In the genomic region with DNA sequence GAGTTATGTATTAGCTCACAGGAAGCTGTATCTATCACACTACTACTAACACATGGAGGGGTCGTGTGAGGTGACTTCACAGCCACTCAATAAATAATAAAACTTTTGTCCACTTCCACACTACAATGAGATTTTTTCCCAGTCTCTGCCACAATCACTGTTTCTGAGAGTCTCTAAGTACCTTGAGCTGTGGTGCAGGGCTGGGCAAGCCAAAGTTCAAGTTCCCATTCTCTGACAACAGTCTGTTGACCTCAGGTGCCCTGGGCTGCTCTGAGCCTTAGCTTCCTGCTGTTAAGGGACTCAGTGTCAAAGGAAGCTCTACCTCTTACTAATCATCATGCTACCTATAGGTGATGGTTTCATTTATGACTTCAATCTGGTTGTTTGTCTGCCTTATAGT, we compare ENCODE assay signal across 16 mouse cellular contexts. TPM values are rescaled to one million over a fixed set of nuclear protein-coding genes. Genes with fewer than 3 reads are reported as not detected.
A peak's percentile ranks its signal among the peaks of the same experiment; 100 is the strongest.
DNase-seq lines count a peak whose midpoint lies in the region; ATAC-seq and TF ChIP-seq lines count a peak whose summit lies in the region.
"Had no signal": no experiment of that assay in that cellular context is flagged by ENCODE, and none has a peak within 500 bp of the region (broad histone marks: within the 10 kb centered on the region; RNA-seq: fewer than 3 reads in every experiment).

No protein-coding gene starts in this region.

- H3K36me3 ChIP-seq in hindbrain, embryonic 13.5 days, result no peaks in the 10 kb centered on the region
- no peaks in the 10 kb centered on the region for H3K36me3 ChIP-seq in hindbrain, embryonic 11.5 days (ENCODE audit: control insufficient read depth, insufficient read depth, low read length)
- no peaks in the 10 kb centered on the region for H3K36me3 ChIP-seq in liver, adult 2 months (ENCODE audit: control insufficient read depth, insufficient read depth, low read length)
- no peaks in the 10 kb centered on the region for H3K36me3 ChIP-seq in liver, embryonic 11.5 days (ENCODE audit: control insufficient read depth, insufficient read depth, low read length)
- H3K36me3 ChIP-seq in hindbrain, embryonic 16.5 days (ENCODE audit: control insufficient read depth, insufficient read depth, low read length), result no peaks in the 10 kb centered on the region
- no peaks in the 10 kb centered on the region for H3K36me3 ChIP-seq in midbrain, embryonic 16.5 days (ENCODE audit: control insufficient read depth, insufficient read depth, low read length)
- H3K36me3 ChIP-seq: embryonic facial prominence, embryonic 12.5 days; limb, embryonic 12.5 days; liver, embryonic 15.5 days had no signal

- no peaks in the 10 kb centered on the region for H3K9me3 ChIP-seq in hindbrain, embryonic 13.5 days
- H3K9me3 ChIP-seq in hindbrain, embryonic 11.5 days (ENCODE audit: control insufficient read depth, low read length), result no peaks in the 10 kb centered on the region
- no peaks in the 10 kb centered on the region for H3K9me3 ChIP-seq in liver, embryonic 11.5 days (ENCODE audit: control insufficient read depth, low read length)
- no peaks in the 10 kb centered on the region for H3K9me3 ChIP-seq in hindbrain, embryonic 16.5 days (ENCODE audit: control insufficient read depth, low read length)
- H3K9me3 ChIP-seq in midbrain, embryonic 16.5 days (replicated peaks; ENCODE audit: control insufficient read depth, low read length, poor library complexity, severe bottlenecking), result no peaks in the 10 kb centered on the region
- H3K9me3 ChIP-seq: embryonic facial prominence, embryonic 12.5 days; limb, embryonic 12.5 days; liver, embryonic 15.5 days had no signal

- peaks cover 36% of the 10 kb centered on the region for H3K27me3 ChIP-seq in hindbrain, embryonic 13.5 days
- peaks cover 28% of the 10 kb centered on the region for H3K27me3 ChIP-seq in hindbrain, embryonic 11.5 days (ENCODE audit: control insufficient read depth, insufficient read depth, low read length)
- H3K27me3 ChIP-seq in liver, adult 2 months (ENCODE audit: control insufficient read depth, insufficient read depth, low read length), result peaks cover 11% of the 10 kb centered on the region
- peaks cover 40% of the 10 kb centered on the region for H3K27me3 ChIP-seq in liver, embryonic 11.5 days (replicated peaks; ENCODE audit: control insufficient read depth, insufficient read depth, low read length)
- peaks cover 2% of the 10 kb centered on the region for H3K27me3 ChIP-seq in hindbrain, embryonic 16.5 days (replicated peaks; ENCODE audit: control insufficient read depth, insufficient read depth, low read length)
- 0 out of 2 replicates have a peak, but pooled peaks cover 3% of the 10 kb centered on the region for H3K27me3 ChIP-seq in midbrain, embryonic 16.5 days (ENCODE audit: control insufficient read depth, insufficient read depth, low read depth, low read length)

- no peaks in the 10 kb centered on the region for H3K79me2 ChIP-seq in liver, adult 2 months (ENCODE audit: control insufficient read depth, insufficient read depth, low read length)

- no peak for TF ChIP-seq POLR2A in liver, adult 2 months (IDR thresholded peaks at IDR 0.05; ENCODE audit: extremely low read depth, insufficient read depth, low read length)

- ATAC-seq in hindbrain, embryonic 13.5 days (ENCODE audit: low FRiP score), result no peak
- ATAC-seq in hindbrain, embryonic 11.5 days (ENCODE audit: low FRiP score), result no peak
- ATAC-seq in liver, embryonic 11.5 days (replicated peaks; ENCODE audit: low FRiP score), result no peak
- no peak for ATAC-seq in hindbrain, embryonic 16.5 days
- no peak for ATAC-seq in midbrain, embryonic 16.5 days
- ATAC-seq: forebrain, embryonic 14.5 days had no signal

- 78% methylated on average over 1 of the region's 1 CpGs for WGBS in hindbrain, embryonic 13.5 days
- 72% methylated on average over 1 of the region's 1 CpGs for WGBS in hindbrain, embryonic 11.5 days
- 38% methylated on average over 1 of the region's 1 CpGs for WGBS in liver, adult 2 months
- 70% methylated on average over 1 of the region's 1 CpGs for whole genome bisulfite sequencing in liver, embryonic 11.5 days
- WGBS in hindbrain, embryonic 16.5 days, result 76% methylated on average over 1 of the region's 1 CpGs
- WGBS in midbrain, embryonic 16.5 days, result 62% methylated on average over 1 of the region's 1 CpGs

- H3K27ac ChIP-seq in hindbrain, embryonic 13.5 days, result no peak overlapping the region
- no peak overlapping the region for H3K27ac ChIP-seq in hindbrain, embryonic 11.5 days (ENCODE audit: low read depth, low read length)
- no peak overlapping the region for H3K27ac ChIP-seq in liver, adult 2 months (replicated peaks; ENCODE audit: insufficient read depth, low read depth, low read length)
- no peak overlapping the region for H3K27ac ChIP-seq in liver, embryonic 11.5 days (ENCODE audit: low read depth, low read length)
- H3K27ac ChIP-seq in hindbrain, embryonic 16.5 days (ENCODE audit: low read depth, low read length), result no peak overlapping the region
- H3K27ac ChIP-seq in midbrain, embryonic 16.5 days (ENCODE audit: low read length), result no peak overlapping the region
- H3K27ac ChIP-seq: embryonic facial prominence, embryonic 12.5 days; limb, embryonic 12.5 days; liver, embryonic 15.5 days had no signal

- H3K4me2 ChIP-seq in hindbrain, embryonic 13.5 days, result peak overlapping the region; percentile 90
- no peak overlapping the region for H3K4me2 ChIP-seq in hindbrain, embryonic 11.5 days (replicated peaks; ENCODE audit: low read depth, low read length)
- no peak overlapping the region for H3K4me2 ChIP-seq in liver, embryonic 11.5 days
- peak overlapping the region; percentile 79 for H3K4me2 ChIP-seq in hindbrain, embryonic 16.5 days (ENCODE audit: low read length)
- H3K4me2 ChIP-seq in midbrain, embryonic 16.5 days (ENCODE audit: low read length), result peak overlapping the region; percentile 89
- H3K4me2 ChIP-seq: embryonic facial prominence, embryonic 12.5 days; limb, embryonic 12.5 days; liver, embryonic 15.5 days had no signal

- no peak overlapping the region for H3K9ac ChIP-seq in hindbrain, embryonic 13.5 days
- no peak overlapping the region for H3K9ac ChIP-seq in hindbrain, embryonic 11.5 days (ENCODE audit: low read depth, low read length)
- H3K9ac ChIP-seq in liver, adult 2 months (ENCODE audit: low read depth, low read length), result no peak overlapping the region
- no peak overlapping the region for H3K9ac ChIP-seq in liver, embryonic 11.5 days (ENCODE audit: low read depth, low read length)
- H3K9ac ChIP-seq in hindbrain, embryonic 16.5 days (ENCODE audit: low read depth, low read length), result no peak overlapping the region; the same call in 1 of the 2 replicates
- no peak overlapping the region for H3K9ac ChIP-seq in midbrain, embryonic 16.5 days (ENCODE audit: low read depth, low read length)
- H3K9ac ChIP-seq: embryonic facial prominence, embryonic 12.5 days; limb, embryonic 12.5 days; liver, embryonic 15.5 days had no signal

- H3K4me3 ChIP-seq in hindbrain, embryonic 13.5 days, result peak overlapping the region; percentile 71; the same call in 1 of the 2 replicates
- H3K4me3 ChIP-seq in hindbrain, embryonic 11.5 days (ENCODE audit: low read depth, low read length), result no peak overlapping the region
- no peak overlapping the region for H3K4me3 ChIP-seq in liver, adult 2 months (ENCODE audit: insufficient read depth, low read depth, low read length)
- H3K4me3 ChIP-seq in liver, embryonic 11.5 days (ENCODE audit: low read depth, low read length), result no peak overlapping the region
- peak overlapping the region; percentile 83 for H3K4me3 ChIP-seq in hindbrain, embryonic 16.5 days (ENCODE audit: low read length)
- peak overlapping the region; percentile 78; the same call in 1 of the 2 replicates for H3K4me3 ChIP-seq in midbrain, embryonic 16.5 days (ENCODE audit: low read depth, low read length)
- H3K4me3 ChIP-seq: embryonic facial prominence, embryonic 12.5 days; erythroblast, embryonic 14.5 days; limb, embryonic 12.5 days; liver, embryonic 15.5 days had no signal

- peaks cover 32% of the 10 kb centered on the region for H3K4me1 ChIP-seq in hindbrain, embryonic 13.5 days (replicated peaks)
- 0 out of 2 replicates have a peak, but pooled peaks cover 2% of the 10 kb centered on the region for H3K4me1 ChIP-seq in hindbrain, embryonic 11.5 days (replicated peaks; ENCODE audit: control insufficient read depth, insufficient read depth, low read length)
- no peaks in the 10 kb centered on the region; the same call in 1 of the 2 replicates for H3K4me1 ChIP-seq in liver, adult 2 months (ENCODE audit: control insufficient read depth, insufficient read depth, low read length)
- H3K4me1 ChIP-seq in liver, embryonic 11.5 days (replicated peaks; ENCODE audit: control insufficient read depth, insufficient read depth, low read length), result no peaks in the 10 kb centered on the region
- no peaks in the 10 kb centered on the region; the same call in 1 of the 2 replicates for H3K4me1 ChIP-seq in hindbrain, embryonic 16.5 days (ENCODE audit: control insufficient read depth, insufficient read depth, low read depth, low read length)
- peaks cover 2% of the 10 kb centered on the region; the same call in 1 of the 2 replicates for H3K4me1 ChIP-seq in midbrain, embryonic 16.5 days (ENCODE audit: control insufficient read depth, insufficient read depth, low read length)
- H3K4me1 ChIP-seq: liver, embryonic 15.5 days had no signal

- no peak for DNase-seq in hindbrain, embryonic 11.5 days (ENCODE audit: low spot score)
- peak; percentile 92 for DNase-seq in liver, adult 2 months (ENCODE audit: extremely low read depth, low read depth, low spot score)
- no peak for DNase-seq in liver, embryonic 11.5 days (ENCODE audit: low spot score)
- DNase-seq in spleen, postnatal 36 days (ENCODE audit: low spot score in 2 of 2), result no peak
- DNase-seq in spleen, postnatal 10 days (ENCODE audit: low spot score in 2 of 2), result no peak
- DNase-seq: cerebellum, adult 9-10 months; gastrocnemius, postnatal 36 days; kidney, postnatal 10 days had no signal

- no peak for TF ChIP-seq CTCF in liver, adult 2 months (IDR thresholded peaks at IDR 0.05; ENCODE audit: low read depth, low read length)

RNA-seq across cellular contexts. Expression of gene Trhde, which starts 3.3 kb away (rescaled TPM):
- polyA plus RNA-seq in hindbrain, embryonic 13.5 days (2015; fragmentation: Nextera tagmentation; extraction: Ambion mirVana), result 4.6 and 6.3 TPM in 2 replicates
- polyA plus RNA-seq in hindbrain, embryonic 11.5 days (2014; fragmentation: Nextera tagmentation; extraction: Ambion mirVana), result 1.3 and 2.4 TPM in 2 replicates
- total RNA-seq in liver, adult 2 months (2014; rRNA removed), result 0.09 TPM in 1 of 2 replicates, not detected in the other
- 0.05 and 1.8 TPM in 2 replicates for polyA plus RNA-seq in liver, adult 2 months (2012; rRNA removed)
- 0.03 TPM in 1 of 2 replicates, not detected in the other for polyA plus RNA-seq in liver, embryonic 11.5 days (2014; fragmentation: Nextera tagmentation; extraction: Ambion mirVana)
- polyA plus RNA-seq in hindbrain, embryonic 16.5 days (2015; fragmentation: Nextera tagmentation; extraction: Ambion mirVana), result 8.0 and 8.4 TPM in 2 replicates
- polyA plus RNA-seq in midbrain, embryonic 16.5 days (2015; fragmentation: Nextera tagmentation; extraction: Ambion mirVana), result 6.7 and 7.8 TPM in 2 replicates
- polyA plus RNA-seq: erythroblast, embryonic 14.5 days; liver, embryonic 15.5 days had no signal

Comparison
In these comparisons a context has a peak if more than half of its experiments do, and no peak if none do; other contexts are left out.
1. H3K4me2 ChIP-seq: peak in hindbrain, embryonic 13.5 days (single experiment), hindbrain, embryonic 16.5 days (single experiment) and midbrain, embryonic 16.5 days (single experiment); none in hindbrain, embryonic 11.5 days (single experiment) and liver, embryonic 11.5 days (single experiment).
2. H3K4me3 ChIP-seq: peak in hindbrain, embryonic 13.5 days (single experiment), hindbrain, embryonic 16.5 days (single experiment) and midbrain, embryonic 16.5 days (single experiment); none in hindbrain, embryonic 11.5 days (single experiment), liver, adult 2 months (single experiment) and liver, embryonic 11.5 days (single experiment).